Mouse (Mus musculus) hindbrain, embryonic 11.5 days (tissue): ENCODE measurements around the gene Hnrnpul2. TPM values are rescaled to one million over a fixed set of nuclear protein-coding genes. Genes with fewer than 3 reads are reported as not detected.

Experiments
- ATAC-seq: fragments of 200-750 bp; cut with Nextera tagmentation; 2 replicates; pipeline ENCODE4 v1.8.0; 2017; ENCODE audit warnings: mild to moderate bottlenecking, moderate TSS enrichment, moderate library complexity; ENCODE audit not compliant: low FRiP score
- DNase-seq: peaks from one replicate; pipeline ENCODE4 v3.0.0-alpha.2; 2015; ENCODE audit warnings: low spot score
- H3K27ac ChIP-seq: fragments of 300-500 bp; sonication (generic); 2 replicates; pipeline ENCODE4 v1.5.1; 2014; ENCODE audit warnings: mild to moderate bottlenecking, low read depth, low read length
- H3K27me3 ChIP-seq: fragments of 300-500 bp; sonication (generic); 2 replicates; pipeline ENCODE4 v1.6.1; 2014; ENCODE audit warnings: mild to moderate bottlenecking, low read length, moderate library complexity, mixed read lengths; ENCODE audit not compliant: control insufficient read depth, insufficient read depth
- H3K36me3 ChIP-seq: fragments of 300-500 bp; sonication (generic); 2 replicates; pipeline ENCODE4 v1.6.1; 2014; ENCODE audit warnings: mild to moderate bottlenecking, low read length, moderate library complexity, mixed read lengths; ENCODE audit not compliant: control insufficient read depth, insufficient read depth
- H3K4me1 ChIP-seq: fragments of 300-500 bp; sonication (generic); replicated peaks from 2 replicates; pipeline ENCODE4 v1.6.1; 2014; ENCODE audit warnings: low read length, mixed read lengths; ENCODE audit not compliant: control insufficient read depth, insufficient read depth
- H3K4me2 ChIP-seq: fragments of 300-500 bp; sonication (generic); replicated peaks from 2 replicates; pipeline ENCODE4 v1.6.1; 2014; ENCODE audit warnings: mild to moderate bottlenecking, low read depth, low read length
- H3K4me3 ChIP-seq: fragments of 300-500 bp; sonication (generic); 2 replicates; pipeline ENCODE4 v1.5.1; 2014; ENCODE audit warnings: low read depth, low read length
- H3K9ac ChIP-seq: fragments of 300-500 bp; sonication (generic); 2 replicates; pipeline ENCODE4 v1.6.1; 2014; ENCODE audit warnings: low read depth, low read length
- H3K9me3 ChIP-seq: fragments of 300-500 bp; sonication (generic); 2 replicates; pipeline ENCODE4 v1.6.1; 2016; ENCODE audit warnings: low read length; ENCODE audit not compliant: control insufficient read depth
- WGBS: fragments of 180-500 bp; shearing (Covaris S2); extraction: QIAGEN DNeasy Blood & Tissue Kit; methylation state at CpG from one replicate; pipeline ENCODE4 v1.1.7; 2014; 5-methylcytosine and 5-hydroxymethylcytosine counted together
- polyA plus RNA-seq: library from polyadenylated mRNA; unstranded; fragments of >200 nt; fragmentation: Nextera tagmentation; extraction: Ambion mirVana; gene quantifications from 2 replicates; pipeline ENCODE4 v1.2.1, GENCODE M21; 2014

The Hnrnpul2 gene
- polyA plus RNA-seq, 1 experiment from 2014 or later: 10.1 TPM

DNA sequence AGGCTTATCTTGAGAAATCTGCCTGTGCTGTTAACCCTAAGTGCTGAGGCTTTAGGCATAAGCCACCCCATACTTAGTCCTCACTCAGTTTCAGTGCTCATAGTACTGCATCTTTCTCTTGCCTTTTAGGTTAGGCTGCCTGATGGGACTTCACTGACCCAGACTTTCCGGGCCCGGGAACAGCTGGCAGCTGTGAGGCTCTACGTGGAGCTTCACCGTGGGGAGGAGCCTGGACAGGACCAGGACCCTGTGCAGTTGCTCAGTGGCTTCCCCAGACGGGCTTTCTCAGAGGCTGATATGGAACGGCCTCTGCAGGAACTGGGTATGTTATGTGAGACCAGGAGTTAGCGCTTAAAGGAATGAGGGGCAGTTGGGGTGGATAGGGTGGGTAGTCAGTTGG, 55.2 kb downstream of the Hnrnpul2 start:
- Histone ChIP-seq H3K9ac (no peak overlapping the region), H3K9me3 (no peaks in the 10 kb centered on the region), H3K27ac (no peak overlapping the region), H3K4me2 (no peak overlapping the region), H3K36me3 (no peaks in the 10 kb centered on the region), H3K4me1 (peaks cover 3% of the 10 kb centered on the region), H3K27me3 (no peaks in the 10 kb centered on the region), H3K4me3 (no peak overlapping the region)
- ATAC-seq (no peak), DNase-seq (no peak)
- 95% methylated on average over 7 of the region's 7 CpGs for WGBS

DNA sequence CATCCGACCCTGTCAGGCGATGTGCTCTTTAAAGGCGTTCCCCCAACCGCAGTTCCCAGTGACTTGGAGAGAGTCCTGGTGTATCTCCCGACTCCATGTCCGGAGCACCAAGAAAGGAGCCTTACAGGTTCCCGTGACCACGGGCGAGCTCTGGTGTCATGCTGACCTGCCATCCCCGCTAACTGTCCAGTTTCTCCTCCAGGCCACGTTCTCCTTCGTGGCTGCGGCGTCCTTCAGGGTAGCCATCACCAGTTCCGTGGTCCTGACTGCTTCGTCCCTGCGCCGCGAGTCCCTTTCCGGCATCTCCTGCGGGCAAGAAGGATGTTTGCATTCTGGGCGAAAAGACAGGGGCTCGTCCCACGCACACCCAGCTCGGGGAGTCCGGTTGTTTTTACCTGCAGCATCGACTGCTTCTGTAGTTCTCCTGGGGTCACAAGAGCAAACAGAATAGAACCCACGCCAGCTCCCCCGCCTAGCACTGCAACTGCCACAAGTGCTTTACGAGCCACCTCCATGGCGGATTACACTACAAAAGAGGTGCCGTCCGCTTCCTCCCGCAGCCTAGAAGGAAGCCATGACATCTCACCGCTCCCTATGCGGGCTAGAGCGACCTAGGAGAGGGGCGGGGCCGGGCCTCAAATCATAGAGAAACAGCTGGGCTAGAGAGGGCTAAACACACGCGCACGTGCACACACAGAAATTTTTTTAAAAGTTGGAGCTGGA, 60.7 kb downstream of the Hnrnpul2 start, which contains the start of gene Uqcc3:
Gene Uqcc3 (minus strand): TSS at position 613 of the 723 bp plus-strand sequence.
- DNase-seq (peak; percentile 88), ATAC-seq (peak; percentile 97)
- peak within 1 kb of the TSS; percentile 80 for H3K27ac ChIP-seq
- peak within 1 kb of the TSS; percentile 83 for H3K4me2 ChIP-seq
- no peaks in the 10 kb centered on the region for H3K9me3 ChIP-seq
- no peaks in the 10 kb centered on the region for H3K4me1 ChIP-seq
- peak within 1 kb of the TSS; percentile 91 for H3K9ac ChIP-seq
- H3K4me3 ChIP-seq: peak within 1 kb of the TSS; percentile 82
- no peaks in the 10 kb centered on the region for H3K27me3 ChIP-seq
- H3K36me3 ChIP-seq: no peaks in the 10 kb centered on the region
- WGBS: under 1% methylated on average over 42 of the region's 42 CpGs

DNA sequence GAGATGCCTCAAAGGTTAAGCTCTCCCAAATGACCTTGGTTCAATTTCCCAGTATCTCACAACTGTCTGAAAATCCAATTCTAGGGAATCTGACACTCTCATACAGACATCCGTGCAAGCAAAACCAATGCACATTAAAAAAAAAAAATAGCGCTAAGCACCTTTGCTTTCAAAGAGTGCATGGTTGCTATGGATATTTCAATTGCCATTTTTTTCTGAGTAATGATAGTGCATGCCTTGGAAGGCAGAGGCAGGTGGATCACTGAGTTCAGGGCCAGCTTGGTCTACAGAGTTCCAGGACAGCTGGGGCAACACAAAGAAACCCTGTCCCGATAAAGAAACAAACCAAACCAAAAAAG, 61.2 kb downstream of the Hnrnpul2 start:
- Histone ChIP-seq H3K27ac (no peak overlapping the region), H3K4me3 (peak overlapping the region; percentile 82), H3K4me2 (peak overlapping the region; percentile 83), H3K4me1 (no peaks in the 10 kb centered on the region), H3K27me3 (no peaks in the 10 kb centered on the region), H3K9ac (0 out of 2 replicates have a peak overlapping the region, but pooled peaks have one; percentile 91), H3K9me3 (no peaks in the 10 kb centered on the region), H3K36me3 (no peaks in the 10 kb centered on the region)
- ATAC-seq: peak; percentile 14; the same call in 1 of the 2 replicates
- 23% methylated on average over 3 of the region's 3 CpGs for WGBS
- DNase-seq: no peak

DNA sequence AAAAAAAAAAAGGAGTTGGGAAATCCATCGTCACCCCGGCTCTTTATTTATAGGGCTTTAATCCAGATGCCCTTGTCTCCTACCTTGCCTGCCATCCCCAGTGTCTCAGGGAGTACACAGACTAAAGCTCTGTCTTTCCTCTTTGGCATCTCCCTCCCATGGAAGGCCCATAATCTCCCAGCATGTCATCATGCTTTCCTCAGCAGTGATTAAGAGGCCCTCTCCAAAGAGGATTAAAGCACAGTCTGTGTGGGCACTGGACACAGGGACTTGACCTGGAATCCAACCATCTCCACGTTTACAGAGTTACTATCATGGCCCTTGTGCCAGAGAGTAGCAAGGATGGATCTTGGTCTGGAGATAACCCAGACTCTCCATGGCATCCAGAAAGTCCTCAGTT, 63.8 kb downstream of the Hnrnpul2 start, which contains the start of the genes Lbhd1 and Gm49403:
Gene Lbhd1 (plus strand): TSS at position 117 of the 400 bp plus-strand sequence.
Gene Gm49403 (plus strand): TSS at position 315 of the 400 bp plus-strand sequence.
- H3K9me3 ChIP-seq: no peaks in the 10 kb centered on the region
- DNase-seq (no peak), ATAC-seq (no peak)
- H3K4me3 ChIP-seq: no peak within 1 kb of the TSS
- H3K36me3 ChIP-seq: no peaks in the 10 kb centered on the region
- H3K4me1 ChIP-seq: peaks cover 3% of the 10 kb centered on the region
- no peak within 1 kb of the TSS for H3K27ac ChIP-seq
- H3K4me2 ChIP-seq: no peak within 1 kb of the TSS
- 89% methylated on average over 3 of the region's 3 CpGs for WGBS
- no peak within 1 kb of the TSS for H3K9ac ChIP-seq
- no peaks in the 10 kb centered on the region for H3K27me3 ChIP-seq

Other genes with a start within 250 kb of the Hnrnpul2 start
- gene Slc22a8, start 228.8 kb upstream of the Hnrnpul2 start, polyA plus RNA-seq: 0.08 and 0.45 TPM in 2 replicates
- gene Slc22a6, start 202.0 kb upstream of the Hnrnpul2 start, polyA plus RNA-seq: 0.77 and 0.88 TPM in 2 replicates
- 0.13 and 0.20 TPM in 2 replicates for gene Chrm1, start 156.2 kb upstream of the Hnrnpul2 start, polyA plus RNA-seq
- 123 and 136 TPM in 2 replicates for gene Slc3a2, start 96.6 kb upstream of the Hnrnpul2 start, polyA plus RNA-seq
- 83.6 and 87.1 TPM in 2 replicates for gene Wdr74, start 84.2 kb upstream of the Hnrnpul2 start, polyA plus RNA-seq
- gene 1700092M07Rik, start 79.3 kb upstream of the Hnrnpul2 start, polyA plus RNA-seq: 1.6 and 2.6 TPM in 2 replicates
- 100 and 111 TPM in 2 replicates for gene Stx5a, start 78.6 kb upstream of the Hnrnpul2 start, polyA plus RNA-seq
- 213 and 224 TPM in 2 replicates for gene Nxf1, start 62.9 kb upstream of the Hnrnpul2 start, polyA plus RNA-seq
- gene Tmem223, start 49.0 kb upstream of the Hnrnpul2 start, polyA plus RNA-seq: 192 and 194 TPM in 2 replicates
- 46.4 and 50.8 TPM in 2 replicates for gene Tmem179b, start 45.5 kb upstream of the Hnrnpul2 start, polyA plus RNA-seq
- gene Taf6l, start 33.6 kb upstream of the Hnrnpul2 start, polyA plus RNA-seq: 15.4 and 17.1 TPM in 2 replicates
- 184 and 194 TPM in 2 replicates for gene Polr2g, start 21.4 kb upstream of the Hnrnpul2 start, polyA plus RNA-seq
- 5.7 and 7.5 TPM in 2 replicates for gene Zbtb3, start 17.5 kb upstream of the Hnrnpul2 start, polyA plus RNA-seq
- gene Ttc9c, start 677 bp upstream of the Hnrnpul2 start, polyA plus RNA-seq: 47.0 and 53.1 TPM in 2 replicates
- not detected in 2 replicates for gene AC129217.1, start 9.8 kb downstream of the Hnrnpul2 start, polyA plus RNA-seq
- 55.6 and 59.6 TPM in 2 replicates for gene Bscl2, start 17.5 kb downstream of the Hnrnpul2 start, polyA plus RNA-seq
- gene Gng3, start 19.2 kb downstream of the Hnrnpul2 start, polyA plus RNA-seq: 158 TPM in 2 replicates
- gene Lrrn4cl, start 30.8 kb downstream of the Hnrnpul2 start, polyA plus RNA-seq: 0.32 and 0.37 TPM in 2 replicates
- 164 and 180 TPM in 2 replicates for gene Ubxn1, start 51.5 kb downstream of the Hnrnpul2 start, polyA plus RNA-seq
- 56.1 and 57.2 TPM in 2 replicates for gene Uqcc3, start 60.9 kb downstream of the Hnrnpul2 start, polyA plus RNA-seq
- 89.6 and 103 TPM in 2 replicates for gene Lbhd1, start 63.7 kb downstream of the Hnrnpul2 start, polyA plus RNA-seq
- gene Gm49403, start 63.9 kb downstream of the Hnrnpul2 start, polyA plus RNA-seq: not detected in 2 replicates
- 107 and 112 TPM in 2 replicates for gene 1810009A15Rik, start 68.8 kb downstream of the Hnrnpul2 start, polyA plus RNA-seq
- gene Gm49416, start 68.9 kb downstream of the Hnrnpul2 start, polyA plus RNA-seq: not detected in 2 replicates
- gene Ints5, start 73.0 kb downstream of the Hnrnpul2 start, polyA plus RNA-seq: 26.1 and 32.1 TPM in 2 replicates
- gene Ganab, start 78.1 kb downstream of the Hnrnpul2 start, polyA plus RNA-seq: 89.8 and 102 TPM in 2 replicates
- 43.5 and 45.8 TPM in 2 replicates for gene B3gat3, start 100.4 kb downstream of the Hnrnpul2 start, polyA plus RNA-seq
- 1.0 and 1.1 TPM in 2 replicates for gene Rom1, start 109.3 kb downstream of the Hnrnpul2 start, polyA plus RNA-seq
- gene Eml3, start 109.5 kb downstream of the Hnrnpul2 start, polyA plus RNA-seq: 6.5 and 7.8 TPM in 2 replicates
- gene Mta2, start 121.9 kb downstream of the Hnrnpul2 start, polyA plus RNA-seq: 45.6 and 52.3 TPM in 2 replicates
- gene Tut1, start 133.8 kb downstream of the Hnrnpul2 start, polyA plus RNA-seq: 23.7 and 27.8 TPM in 2 replicates
- 462 and 475 TPM in 2 replicates for gene Eef1g, start 147.0 kb downstream of the Hnrnpul2 start, polyA plus RNA-seq
- 6.0 and 14.1 TPM in 2 replicates for gene Ahnak, start 169.3 kb downstream of the Hnrnpul2 start, polyA plus RNA-seq